Mouse (Mus musculus) CH12.LX (cell line): ENCODE results near the gene Irf4. TPM values are rescaled to one million over a fixed set of nuclear protein-coding genes. Genes with fewer than 3 reads are reported as not detected.

Experiments used
- DNase-seq: peaks from one replicate; pipeline ENCODE4 v3.0.0-alpha.2; 2013; ENCODE audit errors: extremely low read depth
- H3K27ac ChIP-seq: 2 replicates; pipeline ENCODE4 v1.5.1; 2012; ENCODE audit warnings: low read depth, mild to moderate bottlenecking, control low read depth, moderate library complexity; ENCODE audit not compliant: insufficient read depth
- H3K27me3 ChIP-seq: replicated peaks from 2 replicates; pipeline ENCODE3; 2012; ENCODE audit warnings: inconsistent platforms
- H3K36me3 ChIP-seq, 2 experiments: replicated peaks in 1 of 2; 2 replicates each; pipeline versions ENCODE3 to v1.6.1; 2012; ENCODE audit warnings: inconsistent platforms in 1 of 2, low read length in 1 of 2, mild to moderate bottlenecking in 1 of 2, mixed read lengths in 1 of 2, moderate library complexity in 1 of 2; ENCODE audit not compliant: control insufficient read depth in 1 of 2, insufficient read depth in 1 of 2
- H3K4me1 ChIP-seq, 2 experiments: 2 replicates each; pipeline ENCODE4 v1.6.1; 2012; ENCODE audit warnings: inconsistent platforms in 1 of 2, moderate library complexity in 1 of 2; ENCODE audit not compliant: insufficient read depth in 2 of 2, control insufficient read depth in 1 of 2
- H3K4me2 ChIP-seq: 2 replicates; pipeline ENCODE4 v1.6.1; 2012; ENCODE audit warnings: low read depth, mild to moderate bottlenecking, control low read depth; ENCODE audit not compliant: poor library complexity, insufficient read depth, severe bottlenecking
- H3K4me3 ChIP-seq, 3 experiments: fragments of 150-350 bp in 1 of 3; sonication (generic) in 1 of 3; replicated peaks in 1 of 3; 2 replicates each; pipeline versions ENCODE3 to v1.5.1; 2011 to 2012; ENCODE audit warnings: low read depth in 2 of 3, low read length in 2 of 3, mild to moderate bottlenecking in 2 of 3, moderate library complexity in 2 of 3, control low read depth in 1 of 3, improper control_type of control experiment in 1 of 3, inconsistent platforms in 1 of 3, mixed read lengths in 1 of 3; ENCODE audit not compliant: poor library complexity in 1 of 3
- H3K79me2 ChIP-seq: replicated peaks from 2 replicates; pipeline ENCODE4 v1.6.1; 2012; ENCODE audit warnings: mild to moderate bottlenecking, moderate library complexity; ENCODE audit not compliant: control insufficient read depth, poor library complexity, insufficient read depth, severe bottlenecking; ENCODE audit errors: extremely low read depth
- H3K9ac ChIP-seq: 2 replicates; pipeline ENCODE4 v1.6.1; 2012; ENCODE audit warnings: low read depth, mild to moderate bottlenecking, control low read depth, moderate library complexity; ENCODE audit not compliant: insufficient read depth
- H3K9me3 ChIP-seq: replicated peaks from 2 replicates; pipeline ENCODE3; 2012; ENCODE audit warnings: low read length, inconsistent platforms, mixed read lengths
- BHLHE40 ChIP-seq: IDR thresholded peaks from 2 replicates; pipeline ENCODE4 v1.6.1; 2011; ENCODE audit warnings: mild to moderate bottlenecking, low read depth, low read length, improper control_type of control experiment
- CHD1 ChIP-seq: IDR thresholded peaks from 2 replicates; pipeline ENCODE4 v1.6.1; 2012; ENCODE audit warnings: low read depth, low read length, improper control_type of control experiment, inconsistent platforms
- CHD2 ChIP-seq: IDR thresholded peaks from 2 replicates; pipeline ENCODE4 v1.6.1; 2011; ENCODE audit warnings: low read length, improper control_type of control experiment
- CTCF ChIP-seq, 2 experiments: IDR thresholded peaks in 1 of 2; conservative IDR thresholded peaks in 1 of 2; 2 replicates each; pipeline ENCODE4 v1.5.1; 2011 to 2012; ENCODE audit warnings: low read depth in 2 of 2, low read length in 2 of 2, improper control_type of control experiment in 1 of 2, inconsistent platforms in 1 of 2, mild to moderate bottlenecking in 1 of 2, moderate library complexity in 1 of 2
- E2F4 ChIP-seq: IDR thresholded peaks from 2 replicates; pipeline ENCODE4 v1.6.1; 2011; ENCODE audit warnings: low read depth, low read length, improper control_type of control experiment; ENCODE audit not compliant: insufficient replicate concordance
- GABPA ChIP-seq: IDR thresholded peaks from 2 replicates; pipeline ENCODE4 v1.6.1; 2012; ENCODE audit warnings: low read depth, low read length, improper control_type of control experiment, inconsistent platforms; ENCODE audit not compliant: insufficient replicate concordance
- IRF4 ChIP-seq: IDR thresholded peaks from 2 replicates; pipeline ENCODE4 v1.6.1; 2014; ENCODE audit warnings: low read depth, mild to moderate bottlenecking, inconsistent platforms, low read length, improper control_type of control experiment
- JUN ChIP-seq: IDR thresholded peaks from 2 replicates; pipeline ENCODE4 v1.6.1; 2011; ENCODE audit warnings: low read depth, mild to moderate bottlenecking, low read length, improper control_type of control experiment, moderate library complexity; ENCODE audit not compliant: insufficient read depth
- KAT2A ChIP-seq: IDR thresholded peaks from 2 replicates; pipeline ENCODE4 v1.6.1; 2012; ENCODE audit warnings: low read length, improper control_type of control experiment, inconsistent platforms; ENCODE audit not compliant: insufficient replicate concordance
- MAX ChIP-seq: IDR thresholded peaks from 2 replicates; pipeline ENCODE4 v1.6.1; 2011; ENCODE audit warnings: low read length, improper control_type of control experiment
- MYC ChIP-seq: IDR thresholded peaks from 2 replicates; pipeline ENCODE4 v1.6.1; 2011; ENCODE audit warnings: low read depth, mild to moderate bottlenecking, improper control_type of control experiment, low read length
- NELFE ChIP-seq: IDR thresholded peaks from 2 replicates; pipeline ENCODE4 v1.6.1; 2011; ENCODE audit warnings: low read depth, low read length, improper control_type of control experiment
- PAX5 ChIP-seq: IDR thresholded peaks from 2 replicates; pipeline ENCODE4 v1.6.1; 2012; ENCODE audit warnings: low read length, inconsistent platforms, mixed read lengths
- SIN3A ChIP-seq: IDR thresholded peaks from 2 replicates; pipeline ENCODE4 v1.6.1; 2012; ENCODE audit warnings: low read length, improper control_type of control experiment, inconsistent platforms
- TCF12 ChIP-seq: IDR thresholded peaks from 2 replicates; pipeline ENCODE4 v1.6.1; 2014; ENCODE audit warnings: low read depth, mild to moderate bottlenecking, inconsistent platforms, low read length, improper control_type of control experiment
- USF2 ChIP-seq: conservative IDR thresholded peaks from 2 replicates; pipeline ENCODE4 v1.6.1; 2011; ENCODE audit warnings: low read depth, low read length, improper control_type of control experiment
- ZKSCAN1 ChIP-seq: IDR thresholded peaks from 2 replicates; pipeline ENCODE4 v1.6.1; 2012; ENCODE audit warnings: low read depth, inconsistent platforms, low read length, improper control_type of control experiment, borderline replicate concordance
- ZMIZ1 ChIP-seq: IDR thresholded peaks from 2 replicates; pipeline ENCODE4 v1.6.1; 2012; ENCODE audit warnings: low read depth, mild to moderate bottlenecking, inconsistent platforms, low read length, improper control_type of control experiment
- ZNF384 ChIP-seq: IDR thresholded peaks from 2 replicates; pipeline ENCODE4 v1.6.1; 2012; ENCODE audit warnings: low read depth, low read length, improper control_type of control experiment, inconsistent platforms
- dilution Hi-C: fragments of 300-500 bp; cut with MboI; formaldehyde crosslinking; loops from 2 replicates; pipeline ENCODE4 v1.14.3; 2020; ENCODE audit warnings: low sequenced_read_pairs; ENCODE audit not compliant: extremely low pct_unique_long_range_greater_than_20kb, extremely low pct_ligation_motif_present
- in situ Hi-C: fragments of 300-500 bp; cut with MboI; formaldehyde crosslinking; loops from 3 replicates; pipeline ENCODE4 v1.14.3; 2019; ENCODE audit warnings: low sequenced_read_pairs, low pct_ligation_motif_present, low pct_unique_long_range_greater_than_20kb, mixed read lengths
- polyA plus RNA-seq: library from polyadenylated mRNA; unstranded; fragments of >175 nt; gene quantifications from 2 replicates; pipeline ENCODE4 v1.2.1, GENCODE M21; 2012; ENCODE audit warnings: low read depth; ENCODE audit not compliant: insufficient read length
- total RNA-seq, 2 experiments: library from RNA; depleted of rRNA; stranded (reverse); fragments of 300-350 nt in 1 of 2; fragments of >200 nt in 1 of 2; gene quantifications; 2 replicates each; pipeline ENCODE4 v1.2.3; 2012 to 2014

The Irf4 gene
- total and polyA plus RNA-seq, 3 experiments, result 81.7 to 142 (median 115) TPM

DNA sequence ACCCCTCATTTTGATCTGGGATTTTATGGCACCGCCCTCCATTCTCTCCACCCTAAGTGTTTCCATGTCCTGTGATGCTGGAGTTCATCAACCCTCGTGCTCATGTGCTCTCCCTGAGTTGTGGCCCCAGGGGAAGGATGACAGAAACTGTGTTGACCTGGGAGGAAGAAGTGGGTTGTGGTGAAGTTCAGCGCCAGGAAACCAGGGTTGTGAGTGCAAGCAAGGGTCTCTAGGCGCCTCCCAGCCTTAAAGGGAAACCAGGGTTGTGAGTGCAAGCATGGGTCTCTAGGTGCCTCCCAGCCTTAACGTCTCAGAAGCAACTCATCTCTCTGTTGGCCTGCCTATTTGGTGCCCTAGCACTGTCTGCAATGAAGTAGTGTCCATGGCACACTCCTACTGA lies 64.4 kb downstream of the Irf4 start:
- Histone ChIP-seq H3K4me2 (no peak overlapping the region), H3K27ac (no peak overlapping the region), H3K79me2 (no peaks in the 10 kb centered on the region), H3K4me1 (peaks cover 12 to 27% of the 10 kb centered on the region in 2 experiments), H3K9ac (no peak overlapping the region), H3K36me3 (peaks cover 19 to 47% of the 10 kb centered on the region in 2 experiments), H3K27me3 (no peaks in the 10 kb centered on the region), H3K9me3 (peaks cover 3% of the 10 kb centered on the region), H3K4me3 (no peak overlapping the region)
- TF ChIP-seq MYC, result no peak
- no peak for TF ChIP-seq ZKSCAN1
- no peak for TF ChIP-seq USF2
- TF ChIP-seq TCF12, result 0 out of 2 replicates have a peak, but pooled peaks have one; percentile 16
- TF ChIP-seq CHD1, result no peak
- no peak for TF ChIP-seq ZNF384
- no peak for TF ChIP-seq NELFE
- TF ChIP-seq E2F4, result no peak
- no peak for TF ChIP-seq ZMIZ1
- 0 out of 2 replicates have a peak, but pooled peaks have one; percentile 30 for TF ChIP-seq SIN3A
- TF ChIP-seq IRF4, result no peak
- TF ChIP-seq BHLHE40, result peak; percentile 58
- TF ChIP-seq MAX, result no peak
- no peak for TF ChIP-seq CTCF (conservative IDR thresholded peaks at IDR 0.05 in 1 of 2, IDR thresholded peaks at IDR 0.05 in 1 of 2; ENCODE audit: low read depth in 2 of 2, low read length in 2 of 2)
- no peak for TF ChIP-seq JUN
- no peak for TF ChIP-seq GABPA
- dilution Hi-C loops, result no loop called here
- peak; percentile 54 for DNase-seq
- in situ Hi-C loops, result no loop called here

GRCm38 (mm10) chr13:30814256-30814655 lies 65.2 kb downstream of the Irf4 start:
- dilution Hi-C loops, result no loop called here
- no peak for DNase-seq

More at GRCm38 (mm10) chr13:30814256-30814655, 65.2 kb downstream of the Irf4 start:
- TF ChIP-seq CHD2 (no peak), JUN (no peak), GABPA (no peak), KAT2A (no peak), E2F4 (no peak), USF2 (no peak), PAX5 (no peak)
- no peak overlapping the region for H3K9ac ChIP-seq
- peaks cover 12 to 27% of the 10 kb centered on the region in 2 experiments for H3K4me1 ChIP-seq
- no peak overlapping the region for H3K4me3 ChIP-seq
- no peaks in the 10 kb centered on the region for H3K27me3 ChIP-seq
- no peaks in the 10 kb centered on the region for H3K79me2 ChIP-seq
- peaks cover 3% of the 10 kb centered on the region for H3K9me3 ChIP-seq
- H3K4me2 ChIP-seq, result no peak overlapping the region
- no peak overlapping the region for H3K27ac ChIP-seq
- peaks cover 23 to 55% of the 10 kb centered on the region in 2 experiments for H3K36me3 ChIP-seq
- in situ Hi-C loops, result no loop called here

Other genes with a start within 250 kb of the Irf4 start
- 154 and 171 TPM in 2 replicates for gene Uqcrfs1, start 203.9 kb upstream of the Irf4 start, total RNA-seq (2012; rRNA removed)
- 292 and 297 TPM in 2 replicates for gene Uqcrfs1, start 203.9 kb upstream of the Irf4 start, total RNA-seq (2014; rRNA removed)
- 169 and 173 TPM in 2 replicates for gene Uqcrfs1, start 203.9 kb upstream of the Irf4 start, polyA plus RNA-seq
- gene Dusp22, start 89.2 kb upstream of the Irf4 start, total RNA-seq (2012; rRNA removed), result 22.5 and 25.5 TPM in 2 replicates
- gene Dusp22, start 89.2 kb upstream of the Irf4 start, total RNA-seq (2014; rRNA removed), result 28.7 and 29.8 TPM in 2 replicates
- 18.0 and 18.5 TPM in 2 replicates for gene Dusp22, start 89.2 kb upstream of the Irf4 start, polyA plus RNA-seq
- 7.3 and 8.1 TPM in 2 replicates for gene Hus1b, start 198.5 kb downstream of the Irf4 start, total RNA-seq (2012; rRNA removed)
- gene Hus1b, start 198.5 kb downstream of the Irf4 start, total RNA-seq (2014; rRNA removed), result 17.8 and 18.2 TPM in 2 replicates
- gene Hus1b, start 198.5 kb downstream of the Irf4 start, polyA plus RNA-seq, result 9.0 and 9.4 TPM in 2 replicates
- 26.5 and 29.7 TPM in 2 replicates for gene Exoc2, start 224.9 kb downstream of the Irf4 start, total RNA-seq (2012; rRNA removed)
- gene Exoc2, start 224.9 kb downstream of the Irf4 start, total RNA-seq (2014; rRNA removed), result 33.0 and 36.0 TPM in 2 replicates
- 18.6 and 21.1 TPM in 2 replicates for gene Exoc2, start 224.9 kb downstream of the Irf4 start, polyA plus RNA-seq
- not detected in 2 replicates for gene Gm5447, start 225.0 kb downstream of the Irf4 start, total RNA-seq (2012; rRNA removed)
- not detected in 2 replicates for gene Gm5447, start 225.0 kb downstream of the Irf4 start, total RNA-seq (2014; rRNA removed)
- gene Gm5447, start 225.0 kb downstream of the Irf4 start, polyA plus RNA-seq, result 0.14 TPM in 1 of 2 replicates, not detected in the other